Comparison of ENCODE assay signal across 9 mouse cellular contexts in the genomic region with DNA sequence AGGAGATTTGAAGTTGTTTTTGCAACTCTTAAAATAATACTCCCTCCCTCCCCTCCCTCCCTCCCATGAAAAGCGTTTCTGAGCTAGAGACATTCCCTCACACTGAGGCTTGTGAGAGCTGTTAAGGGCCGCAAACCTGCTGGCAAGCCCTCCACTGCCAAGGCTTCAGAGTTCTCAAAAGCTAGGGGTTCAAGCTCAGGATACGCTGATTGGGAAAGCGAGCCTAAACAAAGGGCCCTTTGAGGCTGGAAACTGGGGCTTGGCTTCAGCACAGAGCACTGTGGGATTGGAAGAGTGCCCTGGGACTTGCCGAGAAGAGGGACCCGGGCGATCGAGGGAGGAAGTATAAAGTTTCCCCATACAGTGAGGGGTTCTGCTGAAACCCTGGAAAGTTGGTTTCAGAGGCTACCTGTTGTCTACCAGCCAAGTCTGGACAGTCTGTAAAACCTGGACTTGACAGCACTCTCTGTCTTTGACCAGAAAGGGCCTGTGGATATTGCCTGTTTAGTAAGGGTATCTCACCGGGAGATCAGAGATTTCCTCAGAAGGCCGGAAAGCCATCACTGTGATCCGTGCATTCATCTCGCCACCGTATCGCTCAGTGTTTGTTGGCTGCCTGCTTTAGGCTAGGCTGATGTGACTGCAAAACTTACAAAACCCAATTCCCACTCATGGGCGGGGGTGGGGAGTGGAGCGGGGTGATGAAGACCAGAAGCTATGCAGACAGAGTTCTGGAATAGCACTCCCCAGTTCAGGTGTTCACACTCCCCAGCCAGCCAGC. TPM values are rescaled to one million over a fixed set of nuclear protein-coding genes. Genes with fewer than 3 reads are reported as not detected.
DNase-seq lines count a peak whose midpoint lies in the region; ATAC-seq and TF ChIP-seq lines count a peak whose summit lies in the region.
"Had no signal": no experiment of that assay in that cellular context is flagged by ENCODE, and none has a peak within 500 bp of the region (broad histone marks: within the 10 kb centered on the region; RNA-seq: fewer than 3 reads in every experiment).

No protein-coding gene starts in this region.

- no peaks in the 10 kb centered on the region for H3K9me3 ChIP-seq in forebrain, embryonic 12.5 days

- H3K36me3 ChIP-seq in forebrain, embryonic 12.5 days (replicated peaks) = peaks cover 13% of the 10 kb centered on the region
- H3K36me3 ChIP-seq in kidney, adult 2 months (ENCODE audit: control insufficient read depth, insufficient read depth, low read length) = no peaks in the 10 kb centered on the region

- no peak overlapping the region for H3K4me2 ChIP-seq in forebrain, embryonic 12.5 days

- no peak for TF ChIP-seq POLR2A in olfactory bulb, adult 2 months (IDR thresholded peaks at IDR 0.05; ENCODE audit: insufficient read depth, low read depth, low read length)
- TF ChIP-seq POLR2A in kidney, adult 2 months (IDR thresholded peaks at IDR 0.05; ENCODE audit: low read depth, low read length) = no peak

- H3K4me3 ChIP-seq in forebrain, embryonic 12.5 days (replicated peaks) = no peak overlapping the region
- no peak overlapping the region for H3K4me3 ChIP-seq in olfactory bulb, adult 2 months (ENCODE audit: insufficient read depth, low read depth, low read length)
- no peak overlapping the region for H3K4me3 ChIP-seq in kidney, adult 2 months (ENCODE audit: insufficient read depth, low read depth, low read length)
- H3K4me3 ChIP-seq: erythroblast, embryonic 14.5 days had no signal

- H3K4me1 ChIP-seq in forebrain, embryonic 12.5 days = peaks cover 66% of the 10 kb centered on the region
- peaks cover 9% of the 10 kb centered on the region; the same call in 1 of the 2 replicates for H3K4me1 ChIP-seq in olfactory bulb, adult 2 months (ENCODE audit: control insufficient read depth, insufficient read depth, low read length)
- H3K4me1 ChIP-seq in kidney, adult 2 months (ENCODE audit: control insufficient read depth, insufficient read depth, low read length) = peaks cover 19% of the 10 kb centered on the region

- peak; percentile 7; the same call in 1 of the 2 replicates for ATAC-seq in forebrain, embryonic 12.5 days (ENCODE audit: low FRiP score)

- peak overlapping the region; percentile 38; the same call in 1 of the 2 replicates for H3K9ac ChIP-seq in forebrain, embryonic 12.5 days

- no peak for TF ChIP-seq CTCF in olfactory bulb, adult 2 months (IDR thresholded peaks at IDR 0.05; ENCODE audit: insufficient read depth, low read depth, low read length)
- TF ChIP-seq CTCF in kidney, adult 2 months (conservative IDR thresholded peaks at IDR 0.05; ENCODE audit: insufficient read depth, insufficient read length, low read depth, low read length) = no peak

- H3K27me3 ChIP-seq in forebrain, embryonic 12.5 days = no peaks in the 10 kb centered on the region
- H3K27me3 ChIP-seq in kidney, adult 2 months (replicated peaks; ENCODE audit: control insufficient read depth, insufficient read depth, low read length) = no peaks in the 10 kb centered on the region

- DNase-seq in layer of hippocampus, adult 18-20 months (ENCODE audit: low spot score in 2 of 2) = peak; percentile 32 to 72
- DNase-seq in layer of hippocampus, adult 9-10 months (ENCODE audit: low spot score) = no peak
- DNase-seq in layer of hippocampus, postnatal 10 days (ENCODE audit: low spot score in 2 of 2) = peak; percentile 66 to 76
- no peak for DNase-seq in spleen, postnatal 4 days (ENCODE audit: low spot score in 2 of 2)
- no peak for DNase-seq in urinary bladder, adult 18-20 months (ENCODE audit: low spot score in 2 of 2)
- no peak for DNase-seq in kidney, adult 2 months

- H3K27ac ChIP-seq in forebrain, embryonic 12.5 days = peak overlapping the region; percentile 85
- peak overlapping the region; percentile 53; the same call in 1 of the 2 replicates for H3K27ac ChIP-seq in olfactory bulb, adult 2 months (ENCODE audit: insufficient read depth, low read depth, low read length)
- H3K27ac ChIP-seq in kidney, adult 2 months (ENCODE audit: insufficient read depth, low read depth, low read length) = no peak overlapping the region

- WGBS in forebrain, embryonic 12.5 days = 44% methylated on average over 16 of the region's 16 CpGs
- 50% methylated on average over 16 of the region's 16 CpGs for whole genome bisulfite sequencing in olfactory bulb, adult 2 months
- WGBS in kidney, adult 2 months = 62% methylated on average over 16 of the region's 16 CpGs

RNA-seq across cellular contexts. Expression of a gene that starts 18.3 kb away (rescaled TPM):
- total RNA-seq in layer of hippocampus, adult 18-20 months (2021) = 100 to 1,000 TPM; 206 to 214 TPM
- 84.9 and 90.4 TPM in 2 replicates for polyA plus RNA-seq in forebrain, embryonic 12.5 days (2016; fragmentation: Nextera tagmentation; extraction: Ambion mirVana)
- 100 to 1,000 TPM; 147 to 149 TPM for total RNA-seq in layer of hippocampus, postnatal 10 days (2021)
- polyA plus RNA-seq in olfactory bulb, adult 2 months (2012; ENCODE audit: insufficient read depth, insufficient read length, low replicate concordance, missing spikeins) = not detected in 2 replicates
- 77.7 and 78.0 TPM in 2 replicates for polyA plus RNA-seq in kidney, adult 2 months (2012; rRNA removed)

Comparison
In these comparisons a context has a peak if more than half of its experiments do, and no peak if none do; other contexts are left out.
1. DNase-seq: peak in layer of hippocampus, adult 18-20 months (2 of 2) and layer of hippocampus, postnatal 10 days (2 of 2); none in layer of hippocampus, adult 9-10 months (single experiment), spleen, postnatal 4 days (0 of 2), urinary bladder, adult 18-20 months (0 of 2) and kidney, adult 2 months (single experiment).